Mouse (Mus musculus) telencephalon, adult 2 months (tissue): ENCODE results near the gene Svs3b.
"Not testable (repeated sequence)": the region's sequence is repeated elsewhere in the genome, so short reads cannot be mapped to it uniquely, and the experiment has no call there.

Experiments
- DNase-seq: peaks from one replicate; pipeline ENCODE4 v3.0.0-alpha.2; 2011; ENCODE audit warnings: low read depth, low spot score

The Svs3b gene

GRCm38 (mm10) chr2:164256540-164256939, at the start of gene Svs3b:
TSS of gene Svs3b (minus strand) at chr2:164256640.
- not testable (repeated sequence) for DNase-seq

DNA sequence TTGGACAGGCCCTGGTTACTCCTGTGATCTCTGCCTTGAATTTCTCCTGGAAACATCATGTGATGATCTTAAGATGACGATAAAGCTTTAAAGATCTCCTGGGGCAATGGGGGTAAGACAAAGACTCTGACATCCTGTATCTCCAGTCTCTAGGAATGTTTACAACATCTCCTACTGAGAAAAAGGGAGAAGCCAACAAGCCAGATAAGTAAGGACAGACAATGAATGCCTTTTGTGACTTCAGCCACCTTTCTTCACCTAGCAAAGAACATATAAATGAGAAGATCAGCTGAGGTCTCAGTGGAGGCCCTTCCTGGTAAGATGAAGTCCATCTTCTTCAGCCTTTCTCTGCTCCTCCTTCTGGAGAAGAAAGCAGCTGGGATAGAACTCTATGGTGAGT, 32.5 kb upstream of the Svs3b start, which contains the start of gene Svs3a:
TSS of gene Svs3a (plus strand) at position 301 of the 400 bp plus-strand sequence.
- not testable (repeated sequence) for DNase-seq

GRCm38 (mm10) chr2:164278359-164278758, 21.9 kb upstream of the Svs3b start, which contains the start of gene Svs4:
TSS of gene Svs4 (minus strand) at chr2:164278459.
- no peak for DNase-seq

- DNase-seq = no peak
These were observed 18.1 kb downstream of the Svs3b start, which contains the start of gene Svs2 for GRCm38 (mm10) chr2:164238366-164238765. TSS of gene Svs2 (minus strand) at chr2:164238466.

DNA sequence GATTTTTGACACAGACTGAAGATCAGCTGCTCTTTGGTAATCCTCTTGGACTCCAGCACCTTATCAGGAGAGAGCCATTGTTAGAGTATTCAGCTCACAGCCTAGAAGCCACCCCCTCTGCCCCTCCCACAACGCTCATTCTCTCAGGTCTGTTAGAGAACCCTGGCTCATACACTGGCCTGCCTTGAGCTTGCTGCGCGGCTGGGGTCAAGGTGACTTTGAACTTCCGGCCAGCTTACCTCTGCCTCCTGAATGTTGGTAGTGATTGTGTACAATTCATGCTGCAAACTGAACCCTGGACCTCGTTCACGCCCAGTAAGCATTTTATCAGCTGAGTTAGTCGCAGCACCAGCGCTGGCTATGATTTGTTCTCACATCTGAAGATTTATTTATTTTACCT, 23.8 kb downstream of the Svs3b start:
- no peak for DNase-seq

DNA sequence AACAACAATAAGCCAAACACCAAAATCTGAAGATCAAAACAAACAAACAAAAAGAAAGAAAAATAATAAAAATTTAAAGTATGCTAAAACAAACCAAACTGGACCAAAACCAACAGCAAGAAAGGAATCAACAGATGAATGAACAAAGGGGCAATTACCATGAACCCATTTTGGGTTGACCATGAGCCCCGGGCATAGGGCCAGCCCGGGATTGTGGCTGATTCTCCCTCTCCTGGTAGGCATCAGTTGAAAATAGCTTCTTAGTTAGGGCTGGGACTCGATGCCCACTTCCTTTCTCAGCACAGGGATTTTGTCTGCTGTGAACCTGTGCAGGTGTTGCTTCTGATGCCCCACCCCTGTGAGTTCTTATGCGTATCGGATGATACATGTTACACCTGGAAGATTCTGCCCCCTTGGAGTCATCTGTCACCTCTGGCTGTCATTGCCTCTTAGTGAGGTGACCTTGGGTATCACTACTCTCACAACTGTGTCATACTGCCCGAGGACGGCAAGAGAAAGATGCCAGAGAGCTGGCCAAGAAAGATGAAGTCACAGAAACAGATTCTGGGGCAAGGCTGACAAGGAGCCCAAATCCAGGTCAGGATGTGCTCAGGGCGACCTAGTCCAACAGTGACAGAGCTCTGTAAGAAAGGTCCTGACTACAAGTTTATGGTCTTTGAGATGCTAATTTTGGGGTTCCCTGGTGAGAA, 27.9 kb downstream of the Svs3b start:
- no peak for DNase-seq

- DNase-seq = no peak
These were observed 34.9 kb downstream of the Svs3b start, which contains the start of gene Wfdc15b for GRCm38 (mm10) chr2:164221522-164221921. TSS of gene Wfdc15b (minus strand) at chr2:164221660.

- no peak for DNase-seq
These were observed 37.1 kb downstream of the Svs3b start for GRCm38 (mm10) chr2:164219295-164219694.

- DNase-seq = peak; percentile 43
These were observed 43.7 kb downstream of the Svs3b start for GRCm38 (mm10) chr2:164212711-164213110.

DNA sequence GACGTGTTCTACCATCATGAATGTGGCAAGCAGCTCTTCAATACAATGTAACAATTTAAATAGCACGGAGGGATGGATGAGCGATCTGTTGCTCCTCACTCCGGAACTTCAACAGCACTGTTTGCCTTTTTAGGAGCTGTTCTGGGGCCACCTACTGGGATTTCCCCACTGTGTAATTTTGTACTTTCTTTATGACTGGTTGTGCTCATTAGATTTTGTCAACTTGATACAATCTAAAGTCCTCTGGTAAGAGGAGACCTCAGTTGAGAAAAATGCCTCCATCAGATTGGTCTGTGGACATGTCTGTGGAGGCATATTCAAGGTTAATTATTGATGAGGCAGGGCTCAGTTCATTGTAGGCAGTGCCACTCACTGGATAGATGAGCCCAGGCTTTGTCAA, 45.5 kb downstream of the Svs3b start:
- no peak for DNase-seq

- DNase-seq = peak; percentile 40
These were observed 49.8 kb downstream of the Svs3b start for GRCm38 (mm10) chr2:164206676-164207075.

DNA sequence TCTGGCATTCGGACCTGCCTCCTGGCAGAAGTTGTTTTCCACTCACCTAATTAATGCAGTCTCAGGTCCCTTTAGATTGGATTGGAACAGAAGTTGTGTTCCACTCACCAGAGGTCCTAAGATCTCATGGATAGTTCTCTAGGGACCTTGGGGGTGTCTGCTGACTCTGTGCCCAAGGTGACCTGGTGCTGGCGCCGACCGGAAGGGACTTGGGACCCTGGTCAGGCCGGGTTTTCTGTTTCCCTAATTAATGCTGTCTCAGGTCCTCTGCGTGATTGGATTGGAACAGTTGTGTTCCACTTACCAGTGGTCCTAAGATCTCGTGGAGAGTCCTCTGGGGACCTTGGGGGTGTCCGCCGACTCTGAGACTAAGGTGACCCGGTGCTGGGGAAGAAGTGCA, 50.4 kb downstream of the Svs3b start:
- DNase-seq = not testable (repeated sequence)
